Mouse (Mus musculus): ENCODE measurements at regions not wholly inside any gene's neighbourhood (a gene's known extent, or its start where the extent isn't known, plus 50 kb on each side); places are given as distances from the start of the nearest gene placed in this dataset.
"Not testable (repeated sequence)": the region's sequence is repeated elsewhere in the genome, so short reads cannot be mapped to it uniquely, and the experiment has no call there.

DNA sequence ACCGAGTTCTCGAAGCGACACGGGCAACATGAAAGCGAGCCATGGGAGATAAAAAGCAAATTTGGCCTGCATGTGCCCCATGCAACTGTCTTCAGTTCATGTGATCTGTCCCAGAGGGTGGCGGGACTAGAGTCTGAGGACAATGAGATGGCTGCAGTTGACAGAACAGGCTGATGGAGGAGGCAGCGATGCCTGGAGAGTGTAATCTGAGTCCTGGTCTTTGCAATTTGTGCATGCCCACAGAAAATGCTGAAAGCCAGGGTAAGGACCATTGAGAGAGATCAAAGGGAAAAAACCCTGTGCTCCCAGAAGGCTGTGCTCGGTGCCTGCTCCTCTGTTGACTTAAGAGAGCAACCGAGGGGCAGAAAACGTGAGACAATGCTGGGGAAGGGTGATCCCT is 624.8 kb upstream of the BB014433 start:
- no peak for DNase-seq (ENCODE audit: extremely low read depth, low read depth, low spot score)
- H3K27ac ChIP-seq (replicated peaks; ENCODE audit: insufficient read depth, low read depth, low read length) = no peak overlapping the region
- no peaks in the 10 kb centered on the region for H3K27me3 ChIP-seq (ENCODE audit: control insufficient read depth, insufficient read depth, low read length)
- H3K4me3 ChIP-seq (ENCODE audit: insufficient read depth, low read depth, low read length) = no peak overlapping the region
- WGBS = 57% methylated on average over 10 of the region's 10 CpGs
- H3K4me1 ChIP-seq (ENCODE audit: control insufficient read depth, insufficient read depth, low read length) = no peaks in the 10 kb centered on the region
- no peaks in the 10 kb centered on the region for H3K79me2 ChIP-seq (ENCODE audit: control insufficient read depth, insufficient read depth, low read length)
- TF ChIP-seq CTCF (IDR thresholded peaks at IDR 0.05; ENCODE audit: low read depth, low read length) (no peak), POLR2A (IDR thresholded peaks at IDR 0.05; ENCODE audit: extremely low read depth, insufficient read depth, low read length) (no peak)
- no peak overlapping the region for H3K9ac ChIP-seq (ENCODE audit: low read depth, low read length)
- H3K36me3 ChIP-seq (ENCODE audit: control insufficient read depth, insufficient read depth, low read length) = no peaks in the 10 kb centered on the region

DNA sequence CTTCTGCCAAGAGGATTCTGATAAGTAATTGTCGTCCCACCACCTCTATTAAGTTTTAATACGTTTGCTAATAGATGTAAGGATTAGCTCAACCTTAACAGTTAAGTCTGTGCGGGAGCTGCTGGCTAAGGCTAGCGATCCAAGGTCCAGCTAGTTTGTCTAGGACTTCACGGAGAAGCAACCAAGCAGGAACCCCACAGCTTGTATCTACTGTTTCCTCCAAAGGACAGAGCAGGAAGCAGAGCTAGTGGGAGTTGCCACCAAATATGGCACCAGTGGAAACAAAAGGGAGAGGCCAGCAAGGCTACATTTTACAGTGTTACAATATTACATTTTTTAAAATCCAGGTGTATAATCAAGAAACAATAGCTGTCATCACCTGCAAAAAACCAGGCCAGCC is 624.4 kb upstream of the BB014433 start:
- WGBS = 76% methylated on average over 5 of the region's 5 CpGs
- Histone ChIP-seq H3K27ac (replicated peaks; ENCODE audit: insufficient read depth, low read depth, low read length) (no peak overlapping the region), H3K79me2 (ENCODE audit: control insufficient read depth, insufficient read depth, low read length) (no peaks in the 10 kb centered on the region), H3K4me3 (ENCODE audit: insufficient read depth, low read depth, low read length) (no peak overlapping the region), H3K9ac (ENCODE audit: low read depth, low read length) (no peak overlapping the region), H3K4me1 (ENCODE audit: control insufficient read depth, insufficient read depth, low read length) (no peaks in the 10 kb centered on the region), H3K27me3 (ENCODE audit: control insufficient read depth, insufficient read depth, low read length) (no peaks in the 10 kb centered on the region), H3K36me3 (ENCODE audit: control insufficient read depth, insufficient read depth, low read length) (no peaks in the 10 kb centered on the region)
- no peak for TF ChIP-seq POLR2A (IDR thresholded peaks at IDR 0.05; ENCODE audit: extremely low read depth, insufficient read depth, low read length)
- no peak for TF ChIP-seq CTCF (IDR thresholded peaks at IDR 0.05; ENCODE audit: low read depth, low read length)
- no peak for DNase-seq (ENCODE audit: extremely low read depth, low read depth, low spot score)

DNA sequence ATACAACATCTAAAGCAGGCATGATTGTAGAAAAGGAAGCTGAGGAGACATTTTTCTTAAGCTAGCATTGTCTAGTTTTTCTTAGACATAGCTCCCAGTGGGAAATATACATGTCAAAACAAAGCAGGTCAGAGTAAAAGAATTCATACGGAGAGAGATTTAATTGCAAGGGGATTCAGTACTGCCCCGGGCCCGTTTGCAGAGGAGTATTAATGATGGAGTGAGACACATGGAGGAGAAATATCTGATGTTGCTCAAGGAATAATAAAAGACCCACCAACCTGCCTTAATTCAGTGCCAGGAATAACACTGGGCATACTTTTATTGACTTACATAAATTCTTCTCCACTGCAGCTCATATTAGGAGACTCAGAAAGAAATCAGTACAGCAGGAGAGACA is 623.6 kb upstream of the BB014433 start:
- no peaks in the 10 kb centered on the region for H3K4me1 ChIP-seq (ENCODE audit: control insufficient read depth, insufficient read depth, low read length)
- TF ChIP-seq POLR2A (IDR thresholded peaks at IDR 0.05; ENCODE audit: extremely low read depth, insufficient read depth, low read length) = no peak
- TF ChIP-seq CTCF (IDR thresholded peaks at IDR 0.05; ENCODE audit: low read depth, low read length) = no peak
- H3K4me3 ChIP-seq (ENCODE audit: insufficient read depth, low read depth, low read length) = no peak overlapping the region
- no peaks in the 10 kb centered on the region for H3K36me3 ChIP-seq (ENCODE audit: control insufficient read depth, insufficient read depth, low read length)
- H3K27me3 ChIP-seq (ENCODE audit: control insufficient read depth, insufficient read depth, low read length) = no peaks in the 10 kb centered on the region
- no peak for DNase-seq (ENCODE audit: extremely low read depth, low read depth, low spot score)
- H3K79me2 ChIP-seq (ENCODE audit: control insufficient read depth, insufficient read depth, low read length) = no peaks in the 10 kb centered on the region
- H3K27ac ChIP-seq (replicated peaks; ENCODE audit: insufficient read depth, low read depth, low read length) = no peak overlapping the region
- H3K9ac ChIP-seq (ENCODE audit: low read depth, low read length) = no peak overlapping the region
- 90% methylated on average over 3 of the region's 3 CpGs for WGBS

DNA sequence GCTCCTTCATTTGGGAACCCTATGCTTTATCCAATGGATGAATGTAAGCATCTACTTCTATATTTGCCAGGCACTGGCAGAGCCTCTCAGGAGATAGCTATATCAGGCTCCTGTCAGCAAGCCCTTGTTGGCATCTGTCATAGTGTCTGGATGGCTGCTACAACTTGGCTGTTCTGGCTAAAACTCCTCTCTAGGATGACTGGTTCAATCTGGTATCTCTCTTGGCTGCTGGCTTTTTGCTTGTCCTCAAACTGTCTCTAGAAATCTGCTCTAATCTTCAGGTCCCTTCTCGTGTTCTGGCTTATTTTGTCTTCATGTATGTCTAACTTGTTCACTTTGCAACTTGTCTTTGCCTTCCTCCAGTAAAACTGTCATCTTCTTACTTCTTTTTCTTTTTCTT is 614.7 kb upstream of the BB014433 start:
- Histone ChIP-seq H3K4me1 (ENCODE audit: control insufficient read depth, insufficient read depth, low read length) (no peaks in the 10 kb centered on the region), H3K36me3 (ENCODE audit: control insufficient read depth, insufficient read depth, low read length) (no peaks in the 10 kb centered on the region), H3K9ac (ENCODE audit: low read depth, low read length) (no peak overlapping the region), H3K79me2 (ENCODE audit: control insufficient read depth, insufficient read depth, low read length) (no peaks in the 10 kb centered on the region), H3K4me3 (ENCODE audit: insufficient read depth, low read depth, low read length) (no peak overlapping the region), H3K27me3 (ENCODE audit: control insufficient read depth, insufficient read depth, low read length) (no peaks in the 10 kb centered on the region), H3K27ac (replicated peaks; ENCODE audit: insufficient read depth, low read depth, low read length) (no peak overlapping the region)
- 37% methylated on average over 1 of the region's 1 CpGs for WGBS
- no peak for TF ChIP-seq CTCF (IDR thresholded peaks at IDR 0.05; ENCODE audit: low read depth, low read length)
- TF ChIP-seq POLR2A (IDR thresholded peaks at IDR 0.05; ENCODE audit: extremely low read depth, insufficient read depth, low read length) = no peak
- DNase-seq (ENCODE audit: extremely low read depth, low read depth, low spot score) = no peak

DNA sequence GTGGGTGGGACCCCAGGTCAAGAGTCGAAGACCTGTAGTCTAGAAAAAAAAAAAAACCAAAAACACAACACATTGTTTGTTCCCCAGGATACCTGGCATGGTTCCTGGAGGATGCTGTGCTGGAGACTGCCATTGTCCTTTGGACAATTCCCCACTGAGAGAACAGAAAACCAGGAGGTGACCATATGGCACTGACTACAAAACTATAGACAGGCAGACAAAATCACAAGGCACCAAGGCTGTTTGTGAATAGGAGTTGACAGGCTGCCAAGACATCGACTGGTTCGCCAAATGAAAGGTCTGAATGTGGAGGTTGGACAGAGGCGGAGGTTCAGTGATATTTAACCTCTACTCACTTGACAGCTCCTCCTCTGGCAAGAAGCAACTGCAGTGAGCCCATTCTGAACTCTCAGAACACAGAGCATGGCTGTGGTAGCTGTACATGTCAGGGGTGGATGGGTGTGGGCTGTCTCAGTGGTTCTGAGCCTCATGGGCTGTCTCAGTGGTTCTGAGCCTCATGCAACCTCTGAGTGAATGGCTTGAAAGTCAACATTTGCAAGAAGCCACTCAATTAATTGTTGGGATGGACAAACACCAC is 589.0 kb upstream of the BB014433 start:
- no peak overlapping the region for H3K9ac ChIP-seq (ENCODE audit: low read depth, low read length)
- no peaks in the 10 kb centered on the region for H3K27me3 ChIP-seq (ENCODE audit: control insufficient read depth, insufficient read depth, low read length)
- TF ChIP-seq CTCF (IDR thresholded peaks at IDR 0.05; ENCODE audit: low read depth, low read length) = no peak
- no peak for TF ChIP-seq POLR2A (IDR thresholded peaks at IDR 0.05; ENCODE audit: extremely low read depth, insufficient read depth, low read length)
- no peak for DNase-seq (ENCODE audit: extremely low read depth, low read depth, low spot score)
- H3K79me2 ChIP-seq (ENCODE audit: control insufficient read depth, insufficient read depth, low read length) = no peaks in the 10 kb centered on the region
- no peaks in the 10 kb centered on the region for H3K36me3 ChIP-seq (ENCODE audit: control insufficient read depth, insufficient read depth, low read length)
- no peaks in the 10 kb centered on the region for H3K4me1 ChIP-seq (ENCODE audit: control insufficient read depth, insufficient read depth, low read length)
- 74% methylated on average over 4 of the region's 4 CpGs for WGBS
- no peak overlapping the region for H3K4me3 ChIP-seq (ENCODE audit: insufficient read depth, low read depth, low read length)
- no peak overlapping the region for H3K27ac ChIP-seq (replicated peaks; ENCODE audit: insufficient read depth, low read depth, low read length)

DNA sequence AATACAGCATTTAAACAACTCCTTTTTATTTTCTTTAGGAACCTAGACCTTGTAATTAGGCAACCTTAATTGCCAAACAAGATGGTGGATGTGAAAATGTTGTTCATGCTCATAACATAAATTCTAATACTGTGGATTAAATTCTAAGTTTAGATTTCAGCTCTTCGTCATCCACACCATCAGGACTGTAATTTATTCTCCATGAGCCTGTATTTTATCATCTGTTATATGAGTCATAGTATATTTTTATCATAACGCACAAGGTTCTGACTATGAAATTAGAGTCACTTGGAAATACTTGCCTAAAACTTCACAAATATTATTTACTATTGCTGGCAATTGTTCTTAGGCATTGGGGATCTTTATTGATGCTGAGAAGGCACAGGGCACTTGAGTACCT is 582.7 kb upstream of the BB014433 start:
- TF ChIP-seq POLR2A (IDR thresholded peaks at IDR 0.05; ENCODE audit: extremely low read depth, insufficient read depth, low read length) (no peak), CTCF (IDR thresholded peaks at IDR 0.05; ENCODE audit: low read depth, low read length) (no peak)
- Histone ChIP-seq H3K27me3 (ENCODE audit: control insufficient read depth, insufficient read depth, low read length) (no peaks in the 10 kb centered on the region), H3K79me2 (ENCODE audit: control insufficient read depth, insufficient read depth, low read length) (no peaks in the 10 kb centered on the region), H3K36me3 (ENCODE audit: control insufficient read depth, insufficient read depth, low read length) (no peaks in the 10 kb centered on the region), H3K9ac (ENCODE audit: low read depth, low read length) (no peak overlapping the region), H3K27ac (replicated peaks; ENCODE audit: insufficient read depth, low read depth, low read length) (no peak overlapping the region), H3K4me3 (ENCODE audit: insufficient read depth, low read depth, low read length) (no peak overlapping the region), H3K4me1 (ENCODE audit: control insufficient read depth, insufficient read depth, low read length) (no peaks in the 10 kb centered on the region)
- DNase-seq (ENCODE audit: extremely low read depth, low read depth, low spot score) = no peak
- WGBS = 72% methylated on average over 2 of the region's 2 CpGs

DNA sequence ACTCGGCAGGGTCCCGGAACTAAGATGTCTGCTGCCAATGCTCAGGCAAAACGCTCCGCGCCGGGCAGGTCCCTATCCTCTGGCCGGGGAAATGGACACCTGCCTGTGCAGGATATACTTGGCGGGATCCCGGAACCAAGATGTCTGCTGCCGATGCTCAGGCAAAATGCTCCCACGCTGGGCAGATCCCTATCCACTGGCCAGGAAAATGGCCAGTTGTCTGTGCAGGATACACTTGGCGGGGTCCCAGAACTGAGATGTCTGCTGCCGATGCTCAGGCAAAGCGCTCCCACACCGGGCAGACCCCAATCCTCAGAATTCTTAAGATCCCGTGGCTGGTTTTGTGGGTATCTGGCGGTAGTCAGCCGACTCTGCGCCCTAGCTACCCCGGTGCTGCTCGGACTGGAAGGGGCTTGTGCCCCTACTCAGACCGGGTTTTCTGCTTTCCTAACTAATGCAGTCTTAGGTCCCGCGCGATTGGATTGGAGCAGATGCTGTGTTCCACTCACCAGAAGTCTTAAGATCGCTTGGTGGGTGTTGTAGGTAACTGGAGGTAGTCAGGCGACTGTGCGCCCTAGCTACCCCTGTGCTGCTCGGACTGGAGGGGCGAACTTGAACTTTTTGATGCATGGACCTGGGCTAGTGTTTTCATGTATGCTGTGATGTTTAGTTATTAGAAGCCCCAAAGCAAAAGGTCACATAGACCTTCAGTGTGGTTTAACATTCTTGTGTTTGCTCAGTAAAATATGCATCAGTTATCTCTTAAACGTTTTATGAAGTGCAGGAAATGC is 577.9 kb upstream of the BB014433 start:
- not testable (repeated sequence) for H3K79me2 ChIP-seq (ENCODE audit: control insufficient read depth, insufficient read depth, low read length)

More for the DNA sequence above, 577.9 kb upstream of the BB014433 start:
- not testable (repeated sequence) for H3K36me3 ChIP-seq (ENCODE audit: control insufficient read depth, insufficient read depth, low read length); H3K9ac ChIP-seq (ENCODE audit: low read depth, low read length); H3K4me3 ChIP-seq (ENCODE audit: insufficient read depth, low read depth, low read length); H3K27ac ChIP-seq (replicated peaks; ENCODE audit: insufficient read depth, low read depth, low read length); H3K27me3 ChIP-seq (ENCODE audit: control insufficient read depth, insufficient read depth, low read length); H3K4me1 ChIP-seq (ENCODE audit: control insufficient read depth, insufficient read depth, low read length); DNase-seq (ENCODE audit: extremely low read depth, low read depth, low spot score)
- 82% methylated on average over 31 of the region's 31 CpGs for WGBS

All from liver, adult 2 months (tissue).